Mouse (Mus musculus): Measurements from ENCODE around the gene Calm3. TPM values are rescaled to one million over a fixed set of nuclear protein-coding genes. Genes with fewer than 3 reads are reported as not detected.
A peak's percentile ranks its signal among the peaks of the same experiment; 100 is the strongest.

The Calm3 gene
- polyA plus RNA-seq, 1 experiment from 2014 or later = 58.8 TPM

- Histone ChIP-seq H3K36me3 (replicated peaks; ENCODE audit: insufficient read depth, low read length) (peaks cover 64% of the 10 kb centered on the region), H3K4me2 (ENCODE audit: low read depth, low read length) (no peak overlapping the region), H3K9ac (replicated peaks) (no peak overlapping the region), H3K27ac (ENCODE audit: low read depth) (no peak overlapping the region), H3K9me3 (ENCODE audit: low read length) (no peaks in the 10 kb centered on the region), H3K27me3 (ENCODE audit: insufficient read depth, low read length) (no peaks in the 10 kb centered on the region), H3K4me3 (ENCODE audit: low read depth, low read length) (no peak overlapping the region), H3K4me1 (ENCODE audit: insufficient read depth) (peaks cover 16% of the 10 kb centered on the region)
- no peak for DNase-seq
- ATAC-seq = no peak
- 76% methylated on average over 29 of the region's 30 CpGs for WGBS (ENCODE audit: insufficient replicate concordance)
- TF ChIP-seq EP300 (IDR thresholded peaks at IDR 0.05; ENCODE audit: low read depth) (no peak), CTCF (IDR thresholded peaks at IDR 0.05; ENCODE audit: low read depth) (no peak)
Measured at GRCm38 (mm10) chr7:16916342-16917265, 7.3 kb downstream of the Calm3 start.

- Histone ChIP-seq H3K4me3 (ENCODE audit: low read depth, low read length) (no peak overlapping the region), H3K27me3 (ENCODE audit: insufficient read depth, low read length) (no peaks in the 10 kb centered on the region), H3K9ac (replicated peaks) (no peak overlapping the region), H3K9me3 (ENCODE audit: low read length) (no peaks in the 10 kb centered on the region), H3K4me2 (ENCODE audit: low read depth, low read length) (no peak overlapping the region), H3K27ac (ENCODE audit: low read depth) (no peak overlapping the region), H3K4me1 (ENCODE audit: insufficient read depth) (peaks cover 9% of the 10 kb centered on the region), H3K36me3 (replicated peaks; ENCODE audit: insufficient read depth, low read length) (peaks cover 61% of the 10 kb centered on the region)
- ATAC-seq = no peak
- no peak for TF ChIP-seq CTCF (IDR thresholded peaks at IDR 0.05; ENCODE audit: low read depth)
- TF ChIP-seq EP300 (IDR thresholded peaks at IDR 0.05; ENCODE audit: low read depth) = no peak
- no peak for DNase-seq
- WGBS (ENCODE audit: insufficient replicate concordance) = 91% methylated on average over 32 of the region's 32 CpGs
Measured at GRCm38 (mm10) chr7:16915461-16916340, 8.2 kb downstream of the Calm3 start.

- Histone ChIP-seq H3K4me2 (ENCODE audit: low read depth, low read length) (no peak overlapping the region), H3K4me3 (ENCODE audit: low read depth, low read length) (no peak overlapping the region), H3K27me3 (ENCODE audit: insufficient read depth, low read length) (no peaks in the 10 kb centered on the region), H3K36me3 (replicated peaks; ENCODE audit: insufficient read depth, low read length) (peaks cover 55% of the 10 kb centered on the region), H3K9ac (replicated peaks) (no peak overlapping the region), H3K27ac (ENCODE audit: low read depth) (no peak overlapping the region), H3K4me1 (ENCODE audit: insufficient read depth) (peaks cover 8% of the 10 kb centered on the region), H3K9me3 (ENCODE audit: low read length) (no peaks in the 10 kb centered on the region)
- ATAC-seq (no peak), DNase-seq (no peak)
- TF ChIP-seq EP300 (IDR thresholded peaks at IDR 0.05; ENCODE audit: low read depth) (no peak), CTCF (IDR thresholded peaks at IDR 0.05; ENCODE audit: low read depth) (no peak)
- WGBS (ENCODE audit: insufficient replicate concordance) = 85% methylated on average over 18 of the region's 18 CpGs
Measured at GRCm38 (mm10) chr7:16914453-16915343, 9.2 kb downstream of the Calm3 start.

GRCm38 (mm10) chr7:16913806-16914452, 10.0 kb downstream of the Calm3 start:
- Histone ChIP-seq H3K4me1 (ENCODE audit: insufficient read depth) (peaks cover 5% of the 10 kb centered on the region; the same call in 1 of the 2 replicates), H3K4me3 (ENCODE audit: low read depth, low read length) (no peak overlapping the region), H3K9me3 (ENCODE audit: low read length) (no peaks in the 10 kb centered on the region), H3K27ac (ENCODE audit: low read depth) (no peak overlapping the region), H3K27me3 (ENCODE audit: insufficient read depth, low read length) (no peaks in the 10 kb centered on the region), H3K36me3 (replicated peaks; ENCODE audit: insufficient read depth, low read length) (peaks cover 48% of the 10 kb centered on the region), H3K4me2 (ENCODE audit: low read depth, low read length) (no peak overlapping the region), H3K9ac (replicated peaks) (no peak overlapping the region)
- DNase-seq (peak; percentile 77), ATAC-seq (peak; percentile 72)
- TF ChIP-seq CTCF (IDR thresholded peaks at IDR 0.05; ENCODE audit: low read depth) (peak; percentile 93), EP300 (IDR thresholded peaks at IDR 0.05; ENCODE audit: low read depth) (no peak)
- 34% methylated on average over 10 of the region's 10 CpGs for WGBS (ENCODE audit: insufficient replicate concordance)

DNA sequence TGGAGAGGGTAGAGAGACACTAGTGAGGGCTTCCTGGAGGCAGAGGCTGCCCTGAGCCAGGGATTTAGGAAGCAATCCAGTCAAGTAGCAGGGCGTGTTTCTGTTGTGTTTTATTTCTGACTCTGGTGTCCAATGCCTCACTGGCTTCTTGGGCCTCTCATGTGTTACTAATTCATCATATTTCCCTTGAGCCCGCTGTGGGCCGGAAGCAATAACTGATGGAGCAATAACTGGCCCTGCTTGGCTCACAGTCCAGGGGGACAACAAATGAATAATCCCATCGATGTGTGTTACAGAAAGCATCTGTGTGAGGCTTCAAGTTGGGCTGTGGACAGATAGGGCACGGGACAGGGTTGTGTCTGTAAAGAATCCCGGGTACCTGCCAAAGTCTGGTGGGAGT, 11.6 kb downstream of the Calm3 start:
- H3K4me3 ChIP-seq (ENCODE audit: low read depth, low read length) = no peak overlapping the region
- H3K9me3 ChIP-seq (ENCODE audit: low read length) = no peaks in the 10 kb centered on the region
- no peak overlapping the region for H3K27ac ChIP-seq (ENCODE audit: low read depth)
- no peaks in the 10 kb centered on the region for H3K27me3 ChIP-seq (ENCODE audit: insufficient read depth, low read length)
- H3K4me2 ChIP-seq (ENCODE audit: low read depth, low read length) = no peak overlapping the region
- H3K36me3 ChIP-seq (replicated peaks; ENCODE audit: insufficient read depth, low read length) = peaks cover 32% of the 10 kb centered on the region
- DNase-seq = no peak
- WGBS (ENCODE audit: insufficient replicate concordance) = 74% methylated on average over 6 of the region's 6 CpGs
- no peak for TF ChIP-seq EP300 (IDR thresholded peaks at IDR 0.05; ENCODE audit: low read depth)
- TF ChIP-seq CTCF (IDR thresholded peaks at IDR 0.05; ENCODE audit: low read depth) = no peak
- H3K9ac ChIP-seq (replicated peaks) = no peak overlapping the region
- no peak for ATAC-seq
- H3K4me1 ChIP-seq (ENCODE audit: insufficient read depth) = peaks cover 8% of the 10 kb centered on the region; the same call in 1 of the 2 replicates
